Mouse (Mus musculus): Measurements from ENCODE around the gene Pdhx.

Pdhx gene

GRCm38 (mm10) chr2:103058266-103058665 lies 15.0 kb downstream of the Pdhx start:
- no peak for DNase-seq

GRCm38 (mm10) chr2:103055820-103056219 lies 17.5 kb downstream of the Pdhx start:
- DNase-seq: no peak

- DNase-seq: no peak
Observed at GRCm38 (mm10) chr2:103051937-103052893, 21.1 kb downstream of the Pdhx start.

- DNase-seq: no peak
Observed at GRCm38 (mm10) chr2:103045286-103045685, 28.0 kb downstream of the Pdhx start.

- no peak for DNase-seq
Observed at GRCm38 (mm10) chr2:103040896-103041295, 32.4 kb downstream of the Pdhx start.

GRCm38 (mm10) chr2:103037831-103038230 lies 35.5 kb downstream of the Pdhx start:
- DNase-seq: no peak

- DNase-seq: no peak
Observed at GRCm38 (mm10) chr2:103022728-103023127, 50.6 kb downstream of the Pdhx start.

GRCm38 (mm10) chr2:103020191-103020987 lies 52.9 kb downstream of the Pdhx start:
- DNase-seq: no peak

GRCm38 (mm10) chr2:103018817-103019494 lies 54.4 kb downstream of the Pdhx start:
- no peak for DNase-seq

GRCm38 (mm10) chr2:103017391-103017824 lies 55.9 kb downstream of the Pdhx start:
- no peak for DNase-seq

GRCm38 (mm10) chr2:103016089-103016488 lies 57.2 kb downstream of the Pdhx start:
- no peak for DNase-seq

GRCm38 (mm10) chr2:103012782-103013575 lies 60.3 kb downstream of the Pdhx start:
- no peak for DNase-seq

GRCm38 (mm10) chr2:103008221-103008620 lies 65.1 kb downstream of the Pdhx start:
- DNase-seq: no peak

GRCm38 (mm10) chr2:103004599-103004998 lies 68.7 kb downstream of the Pdhx start:
- DNase-seq: no peak

GRCm38 (mm10) chr2:102999153-102999575 lies 74.1 kb downstream of the Pdhx start:
- DNase-seq: no peak

- DNase-seq: no peak
Observed at GRCm38 (mm10) chr2:102998356-102998755, 75.0 kb downstream of the Pdhx start.

- DNase-seq: no peak
Observed at GRCm38 (mm10) chr2:102997874-102998273, 75.4 kb downstream of the Pdhx start.

- DNase-seq: no peak
Observed at GRCm38 (mm10) chr2:102993841-102994607, 79.3 kb downstream of the Pdhx start.

GRCm38 (mm10) chr2:102992405-102992804 lies 80.9 kb downstream of the Pdhx start:
- no peak for DNase-seq

- no peak for DNase-seq
Observed at GRCm38 (mm10) chr2:102990301-102990702, 83.0 kb downstream of the Pdhx start.

- DNase-seq: no peak
Observed at GRCm38 (mm10) chr2:102989446-102989845, 83.9 kb downstream of the Pdhx start.

GRCm38 (mm10) chr2:102987708-102988010 lies 85.7 kb downstream of the Pdhx start:
- DNase-seq: no peak

Data from kidney, postnatal 4 days (tissue).